29 mouse cellular contexts compared by ENCODE assay signal in the genomic region with DNA sequence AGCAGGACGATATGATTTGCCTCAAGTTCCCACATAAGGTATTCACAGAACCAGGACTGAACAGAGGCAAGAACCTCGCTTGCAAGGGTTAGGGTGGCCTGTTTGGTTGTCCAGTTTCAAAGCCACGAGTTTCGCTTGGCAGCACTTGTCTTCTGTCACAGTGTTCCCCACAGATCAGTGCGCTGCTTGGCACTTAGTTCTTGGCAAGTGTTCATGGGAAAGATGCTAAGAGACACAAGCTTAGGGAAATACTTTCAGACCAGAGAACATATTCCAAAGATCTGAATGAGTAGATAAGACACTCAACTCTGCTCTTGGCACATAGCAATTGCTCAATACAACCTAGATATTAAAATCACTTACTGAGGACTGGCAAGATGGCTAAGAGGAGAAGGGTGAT. TPM values are rescaled to one million over a fixed set of nuclear protein-coding genes. Genes with fewer than 3 reads are reported as not detected.
DNase-seq lines count a peak whose midpoint lies in the region; TF ChIP-seq lines count a peak whose summit lies in the region.
"Had no signal": no experiment of that assay in that cellular context is flagged by ENCODE, and none has a peak within 500 bp of the region (broad histone marks: within the 10 kb centered on the region; RNA-seq: fewer than 3 reads in every experiment).

No protein-coding gene starts in this region.

- H3K4me1 ChIP-seq in lung, adult 2 months (ENCODE audit: control insufficient read depth, insufficient read depth, low read length) = peaks cover 4% of the 10 kb centered on the region; the same call in 1 of the 2 replicates
- no peaks in the 10 kb centered on the region for H3K4me1 ChIP-seq in limb, embryonic 10.5 days
- H3K4me1 ChIP-seq: hindbrain, embryonic 15.5 days; limb, embryonic 15.5 days; midbrain, embryonic 13.5 days; neural tube, embryonic 12.5 days had no signal

- 64% methylated on average over 5 of the region's 5 CpGs for WGBS in lung, adult 2 months
- 87% methylated on average over 5 of the region's 5 CpGs for WGBS in limb, embryonic 10.5 days

- no peaks in the 10 kb centered on the region for H3K9me3 ChIP-seq in limb, embryonic 10.5 days (replicated peaks)
- H3K9me3 ChIP-seq: hindbrain, embryonic 15.5 days; limb, embryonic 15.5 days; midbrain, embryonic 13.5 days; neural tube, embryonic 12.5 days had no signal

- no peak for TF ChIP-seq CTCF in lung, adult 2 months (IDR thresholded peaks at IDR 0.05; ENCODE audit: insufficient read depth, low read length)

- peak; percentile 52 to 56 for DNase-seq in cerebellum, postnatal 10 days
- no peak for DNase-seq in cerebellum, postnatal 36 days
- peak; percentile 10 to 30 for DNase-seq in heart, adult 9 months (ENCODE audit: low spot score in 2 of 2)
- no peak for DNase-seq in heart, postnatal 36 days
- peak; percentile 11 to 40 for DNase-seq in lung, adult 18-20 months
- DNase-seq in lung, adult 2 months = no peak
- peak; percentile 55 for DNase-seq in lung, postnatal 36 days
- DNase-seq in limb, embryonic 10.5 days (ENCODE audit: low spot score) = no peak
- DNase-seq: adrenal gland, postnatal 25 days; cerebellum, adult 11 months; gastrocnemius, postnatal 25 days; kidney, adult 11 months; kidney, postnatal 10 days; liver, postnatal 0 days; right cerebral cortex, postnatal 4 days; thymus, postnatal 14 days had no signal

- no peak overlapping the region for H3K4me3 ChIP-seq in lung, adult 2 months (replicated peaks; ENCODE audit: extremely low read depth, low read depth, low read length)
- no peak overlapping the region for H3K4me3 ChIP-seq in limb, embryonic 10.5 days
- H3K4me3 ChIP-seq: hindbrain, embryonic 15.5 days; limb, embryonic 15.5 days; midbrain, embryonic 13.5 days; neural tube, embryonic 12.5 days had no signal

- no peak overlapping the region for H3K27ac ChIP-seq in limb, embryonic 10.5 days
- H3K27ac ChIP-seq: hindbrain, embryonic 15.5 days; limb, embryonic 15.5 days; midbrain, embryonic 13.5 days; neural tube, embryonic 12.5 days had no signal

- TF ChIP-seq POLR2A in lung, adult 2 months (IDR thresholded peaks at IDR 0.05; ENCODE audit: borderline replicate concordance, extremely low read depth, low read depth, low read length) = no peak

- no peaks in the 10 kb centered on the region for H3K36me3 ChIP-seq in limb, embryonic 10.5 days
- H3K36me3 ChIP-seq: hindbrain, embryonic 15.5 days; limb, embryonic 15.5 days; midbrain, embryonic 13.5 days; neural tube, embryonic 12.5 days had no signal

- H3K27me3 ChIP-seq in limb, embryonic 10.5 days (ENCODE audit: low read depth, poor library complexity, severe bottlenecking) = no peaks in the 10 kb centered on the region
- H3K27me3 ChIP-seq: hindbrain, embryonic 15.5 days; limb, embryonic 15.5 days; midbrain, embryonic 13.5 days; neural tube, embryonic 12.5 days had no signal

- intact Hi-C loops in heart, postnatal 36 days (cut with DNase I) = no loop called here

RNA-seq across cellular contexts. Expression of a gene that starts 17.8 kb away (rescaled TPM):
- total RNA-seq in heart, postnatal 36 days (2021) = not detected
- not detected in 2 replicates for polyA plus RNA-seq in lung, adult 2 months (2012; rRNA removed)
- polyA plus RNA-seq in limb, embryonic 10.5 days (2016; fragmentation: Nextera tagmentation; extraction: Ambion mirVana) = not detected in 2 replicates
- total RNA-seq: adrenal gland, postnatal 25 days; ES-E14; gastrocnemius, postnatal 25 days; layer of hippocampus, adult 18-20 months; layer of hippocampus, postnatal 25 days; left cerebral cortex, postnatal 14 days; megakaryocyte, adult 5-6 weeks had no signal
- polyA plus RNA-seq: activated CD4-positive, CD25-positive, alpha-beta regulatory T cell, adult 4 months; CD4-positive, CD25-positive, alpha-beta regulatory T cell, adult 4 months; forebrain, embryonic 11.5 days; heart, postnatal 0 days; hindbrain, embryonic 15.5 days; limb, embryonic 15.5 days; liver, postnatal 0 days; midbrain, embryonic 13.5 days; neural tube, embryonic 12.5 days had no signal

RNA-seq across cellular contexts. Expression of a gene that starts 40.4 kb away (rescaled TPM):
- total RNA-seq in heart, postnatal 36 days (2021) = 10 to 100 TPM; 71.9 to 73.1 TPM
- polyA plus RNA-seq in lung, adult 2 months (2012; rRNA removed) = 14.0 and 19.6 TPM in 2 replicates
- 75.5 and 79.3 TPM in 2 replicates for polyA plus RNA-seq in limb, embryonic 10.5 days (2016; fragmentation: Nextera tagmentation; extraction: Ambion mirVana)

Comparison
In these comparisons a context has a peak if more than half of its experiments do, and no peak if none do; other contexts are left out.
1. DNase-seq: peak in cerebellum, postnatal 10 days (2 of 2), heart, adult 9 months (2 of 2), lung, adult 18-20 months (2 of 2) and lung, postnatal 36 days (single experiment); none in cerebellum, postnatal 36 days (0 of 2), heart, postnatal 36 days (0 of 2), lung, adult 2 months (single experiment) and limb, embryonic 10.5 days (single experiment).